7 mouse cellular contexts compared by ENCODE assay signal in genomic region chr1:156938705-156939242, GRCm38 (mm10). TPM values are rescaled to one million over a fixed set of nuclear protein-coding genes. Genes with fewer than 3 reads are reported as not detected.
A peak's percentile ranks its signal among the peaks of the same experiment; 100 is the strongest.
DNase-seq lines count a peak whose midpoint lies in the region; ATAC-seq and TF ChIP-seq lines count a peak whose summit lies in the region.

No protein-coding gene starts in this region.

- peak overlapping the region; percentile 91 for H3K9ac ChIP-seq in limb, embryonic 12.5 days (replicated peaks)
- peak overlapping the region; percentile 95 for H3K9ac ChIP-seq in midbrain, embryonic 14.5 days (replicated peaks; ENCODE audit: low read length)

- 0 out of 2 replicates have a peak, but pooled peaks cover 12% of the 10 kb centered on the region for H3K27me3 ChIP-seq in limb, embryonic 12.5 days
- H3K27me3 ChIP-seq in midbrain, embryonic 14.5 days (ENCODE audit: control insufficient read depth, insufficient read depth, low read length), result no peaks in the 10 kb centered on the region
- no peaks in the 10 kb centered on the region; the same call in 1 of the 2 replicates for H3K27me3 ChIP-seq in spleen, adult 2 months (ENCODE audit: control insufficient read depth, insufficient read depth, low read length)

- ATAC-seq in limb, embryonic 12.5 days (ENCODE audit: insufficient number of reproducible peaks, insufficient read depth, low FRiP score, low TSS enrichment, low read depth), result peak; percentile 69
- peak; percentile 77 for ATAC-seq in midbrain, embryonic 14.5 days (ENCODE audit: low FRiP score, low TSS enrichment)

- TF ChIP-seq POLR2A in spleen, adult 2 months (IDR thresholded peaks at IDR 0.05; ENCODE audit: low read depth, low read length), result peak; percentile 82

- H3K4me3 ChIP-seq in limb, embryonic 12.5 days (replicated peaks), result peak overlapping the region; percentile 93
- peak overlapping the region; percentile 87 for H3K4me3 ChIP-seq in midbrain, embryonic 14.5 days (replicated peaks; ENCODE audit: low read depth, low read length)
- H3K4me3 ChIP-seq in spleen, adult 2 months (ENCODE audit: extremely low read depth, insufficient read depth, insufficient read length), result peak overlapping the region; percentile 84

- peaks cover 23% of the 10 kb centered on the region for H3K4me1 ChIP-seq in limb, embryonic 12.5 days (replicated peaks)
- H3K4me1 ChIP-seq in midbrain, embryonic 14.5 days (ENCODE audit: control insufficient read depth, insufficient read depth, low read length), result peaks cover 20% of the 10 kb centered on the region
- no peaks in the 10 kb centered on the region; the same call in none of the 2 replicates for H3K4me1 ChIP-seq in spleen, adult 2 months (ENCODE audit: control insufficient read depth, insufficient read depth, insufficient read length)

- DNase-seq in adrenal gland, adult 2 months, result peak; percentile 81
- peak; percentile 92 for DNase-seq in embryo, embryonic 10 days (ENCODE audit: low spot score)
- peak; percentile 53 to 68 for DNase-seq in heart, adult 18-20 months
- peak; percentile 61 for DNase-seq in kidney, adult 18-20 months
- DNase-seq in midbrain, embryonic 14.5 days, result peak; percentile 91
- peak; percentile 66 to 92 for DNase-seq in spleen, adult 2 months (ENCODE audit: low read depth in 1 of 2, low spot score in 2 of 2)

- H3K27ac ChIP-seq in limb, embryonic 12.5 days, result peak overlapping the region; percentile 93
- H3K27ac ChIP-seq in midbrain, embryonic 14.5 days (replicated peaks; ENCODE audit: low read depth, low read length), result peak overlapping the region; percentile 99
- peak overlapping the region; percentile 96 for H3K27ac ChIP-seq in spleen, adult 2 months (ENCODE audit: insufficient read depth, low read length)

- no peak for TF ChIP-seq CTCF in spleen, adult 2 months (IDR thresholded peaks at IDR 0.05; ENCODE audit: extremely low read depth, insufficient read depth, insufficient read length, insufficient replicate concordance)

- 0% methylated on average over 51 of the region's 51 CpGs for WGBS in limb, embryonic 12.5 days
- WGBS in midbrain, embryonic 14.5 days, result under 1% methylated on average over 51 of the region's 51 CpGs
- WGBS in spleen, adult 2 months, result under 1% methylated on average over 50 of the region's 51 CpGs

- H3K9me3 ChIP-seq in limb, embryonic 12.5 days, result no peaks in the 10 kb centered on the region
- H3K9me3 ChIP-seq in midbrain, embryonic 14.5 days (ENCODE audit: control insufficient read depth, low read length), result no peaks in the 10 kb centered on the region

- peak overlapping the region; percentile 88 for H3K4me2 ChIP-seq in limb, embryonic 12.5 days
- peak overlapping the region; percentile 73 for H3K4me2 ChIP-seq in midbrain, embryonic 14.5 days (ENCODE audit: low read length)

- H3K36me3 ChIP-seq in limb, embryonic 12.5 days, result no peaks in the 10 kb centered on the region
- H3K36me3 ChIP-seq in midbrain, embryonic 14.5 days (ENCODE audit: control insufficient read depth, insufficient read depth, low read length), result no peaks in the 10 kb centered on the region
- no peaks in the 10 kb centered on the region for H3K36me3 ChIP-seq in spleen, adult 2 months (ENCODE audit: control insufficient read depth, insufficient read depth, low read length)

RNA-seq across cellular contexts. Expression of gene Ralgps2, which starts 0.7 kb away (rescaled TPM):
- total RNA-seq in adrenal gland, adult 2 months (2021), result 10 to 100 TPM; 18.9 to 24.7 TPM
- 4.6 and 5.1 TPM in 2 replicates for polyA plus RNA-seq in adrenal gland, adult 2 months (2012; rRNA removed)
- total RNA-seq in heart, adult 18-20 months (2021), result 10 to 100 TPM in 1 of 2 experiments, 1 to 10 TPM in 1; 9.3 to 11.4 TPM
- polyA plus RNA-seq in limb, embryonic 12.5 days (2016; fragmentation: Nextera tagmentation; extraction: Ambion mirVana), result 76.9 and 83.1 TPM in 2 replicates
- 122 and 132 TPM in 2 replicates for polyA plus RNA-seq in midbrain, embryonic 14.5 days (2014; fragmentation: Nextera tagmentation; extraction: Ambion mirVana)
- polyA plus RNA-seq in spleen, adult 2 months (2012; rRNA removed), result 29.1 and 36.5 TPM in 2 replicates

Comparison
In these comparisons a context has a peak if more than half of its experiments do, and no peak if none do; other contexts are left out.
1. Peak in every context shown above with its lines: DNase-seq, ATAC-seq, H3K4me3 ChIP-seq and H3K27ac ChIP-seq.